Mouse (Mus musculus) embryonic facial prominence, embryonic 14.5 days (tissue): ENCODE results near the gene Psg16. TPM values are rescaled to one million over a fixed set of nuclear protein-coding genes. Genes with fewer than 3 reads are reported as not detected.

ENCODE experiments used
- ATAC-seq: fragments of 200-750 bp; cut with Nextera tagmentation; 2 replicates; pipeline ENCODE4 v1.8.0; 2017; ENCODE audit warnings: low read depth, moderate number of reproducible peaks, moderate TSS enrichment
- DNase-seq: peaks from one replicate; pipeline ENCODE4 v3.0.0-alpha.2; 2015; ENCODE audit warnings: low spot score
- H3K27ac ChIP-seq: fragments of 300-500 bp; sonication (generic); replicated peaks from 2 replicates; pipeline ENCODE4 v1.5.1; 2014; ENCODE audit warnings: low read depth, mild to moderate bottlenecking, low read length, moderate library complexity
- H3K27me3 ChIP-seq: fragments of 300-500 bp; sonication (generic); replicated peaks from 2 replicates; pipeline ENCODE4 v1.6.1; 2014; ENCODE audit warnings: low read length; ENCODE audit not compliant: control insufficient read depth, insufficient read depth
- H3K36me3 ChIP-seq: fragments of 300-500 bp; sonication (generic); 2 replicates; pipeline ENCODE4 v1.6.1; 2014; ENCODE audit warnings: low read length, mixed read lengths; ENCODE audit not compliant: control insufficient read depth, insufficient read depth
- H3K4me1 ChIP-seq: fragments of 300-500 bp; sonication (generic); 2 replicates; pipeline ENCODE4 v1.6.1; 2014; ENCODE audit warnings: antibody characterized with exemption, low read length; ENCODE audit not compliant: control insufficient read depth, insufficient read depth
- H3K4me2 ChIP-seq: fragments of 300-500 bp; sonication (generic); 2 replicates; pipeline ENCODE4 v1.6.1; 2014; ENCODE audit warnings: low read depth, mild to moderate bottlenecking, low read length, moderate library complexity, mixed read lengths
- H3K4me3 ChIP-seq: fragments of 300-500 bp; sonication (generic); 2 replicates; pipeline ENCODE4 v1.5.1; 2014; ENCODE audit warnings: low read depth, mild to moderate bottlenecking, low read length
- H3K9ac ChIP-seq: fragments of 300-500 bp; sonication (generic); 2 replicates; pipeline ENCODE4 v1.6.1; 2014; ENCODE audit warnings: low read depth, mild to moderate bottlenecking, low read length, moderate library complexity, mixed read lengths
- H3K9me3 ChIP-seq: fragments of 300-500 bp; sonication (generic); 2 replicates; pipeline ENCODE4 v1.6.1; 2016; ENCODE audit warnings: low read length; ENCODE audit not compliant: control insufficient read depth
- WGBS: fragments of 180-500 bp; shearing (Covaris S2); extraction: QIAGEN DNeasy Blood & Tissue Kit; methylation state at CpG from one replicate; pipeline ENCODE4 v1.1.7; 2014; 5-methylcytosine and 5-hydroxymethylcytosine counted together
- polyA plus RNA-seq: library from polyadenylated mRNA; unstranded; fragments of >200 nt; fragmentation: Nextera tagmentation; extraction: Ambion mirVana; gene quantifications from 2 replicates; pipeline ENCODE4 v1.2.1, GENCODE M21; 2014

The Psg16 gene
- polyA plus RNA-seq, 1 experiment from 2014 or later, result 0.11 TPM

DNA sequence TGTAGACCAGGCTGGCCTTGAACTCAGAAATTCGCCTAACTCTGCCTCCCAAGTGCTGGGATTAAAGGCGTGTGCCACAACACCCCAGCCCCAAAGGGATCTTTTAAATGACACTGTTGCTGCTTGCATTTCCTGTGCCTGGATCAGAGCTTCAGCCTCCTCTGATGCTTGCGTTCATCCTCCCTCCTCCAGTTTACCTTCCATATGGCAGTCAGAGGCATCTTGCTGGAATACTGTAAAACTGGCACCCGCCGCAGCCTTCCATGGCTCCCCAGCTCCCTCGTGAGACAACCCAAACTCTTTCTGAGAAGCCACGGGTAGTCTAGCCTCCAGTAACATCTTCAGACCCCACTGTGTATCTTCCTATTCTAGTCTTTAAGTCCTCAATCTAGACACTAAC is 44.9 kb upstream of the Psg16 start:
- Histone ChIP-seq H3K27me3 (no peaks in the 10 kb centered on the region), H3K4me2 (no peak overlapping the region), H3K27ac (no peak overlapping the region), H3K4me1 (peaks cover 13% of the 10 kb centered on the region), H3K36me3 (peaks cover 30% of the 10 kb centered on the region), H3K9ac (no peak overlapping the region), H3K9me3 (no peaks in the 10 kb centered on the region), H3K4me3 (no peak overlapping the region)
- DNase-seq (no peak), ATAC-seq (no peak)
- WGBS, result 71% methylated on average over 7 of the region's 7 CpGs

GRCm38 (mm10) chr7:17030239-17030638 is 43.6 kb upstream of the Psg16 start:
- Histone ChIP-seq H3K4me3 (no peak overlapping the region), H3K27me3 (no peaks in the 10 kb centered on the region), H3K9ac (no peak overlapping the region), H3K4me2 (no peak overlapping the region), H3K27ac (no peak overlapping the region), H3K4me1 (peaks cover 13% of the 10 kb centered on the region), H3K36me3 (peaks cover 43% of the 10 kb centered on the region), H3K9me3 (no peaks in the 10 kb centered on the region)
- WGBS, result 74% methylated on average over 7 of the region's 7 CpGs
- no peak for DNase-seq
- ATAC-seq, result no peak

GRCm38 (mm10) chr7:17038018-17038695 is 35.7 kb upstream of the Psg16 start:
- Histone ChIP-seq H3K4me3 (no peak overlapping the region), H3K9ac (no peak overlapping the region), H3K4me1 (no peaks in the 10 kb centered on the region), H3K4me2 (no peak overlapping the region), H3K9me3 (no peaks in the 10 kb centered on the region), H3K27ac (no peak overlapping the region), H3K27me3 (no peaks in the 10 kb centered on the region), H3K36me3 (peaks cover 90% of the 10 kb centered on the region)
- WGBS, result 55% methylated on average over 9 of the region's 9 CpGs
- no peak for DNase-seq
- no peak for ATAC-seq

DNA sequence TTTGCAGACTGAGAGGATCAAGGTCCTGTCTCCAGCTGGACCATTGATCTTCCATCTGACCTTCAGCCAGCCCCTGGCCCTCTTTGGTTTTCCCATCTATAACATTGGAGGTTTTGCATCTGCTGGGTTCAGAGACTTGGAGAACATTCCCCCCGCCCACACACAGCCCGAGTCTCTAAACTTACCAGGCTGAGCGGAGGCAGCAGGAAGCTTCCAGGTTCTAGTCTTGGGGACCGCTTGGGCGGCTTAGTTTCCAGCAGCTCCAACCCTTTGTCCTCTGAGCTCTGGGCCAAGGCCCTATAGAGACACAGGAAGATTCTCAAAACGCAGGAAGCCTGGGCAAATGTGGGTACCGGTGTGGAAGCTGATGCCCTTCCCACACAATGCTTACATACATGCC is 34.5 kb upstream of the Psg16 start:
- ATAC-seq (no peak), DNase-seq (no peak)
- no peak overlapping the region for H3K9ac ChIP-seq
- no peak overlapping the region for H3K4me3 ChIP-seq
- H3K36me3 ChIP-seq, result peaks cover 90% of the 10 kb centered on the region
- WGBS, result 95% methylated on average over 7 of the region's 7 CpGs
- no peak overlapping the region for H3K4me2 ChIP-seq
- no peak overlapping the region for H3K27ac ChIP-seq
- H3K4me1 ChIP-seq, result no peaks in the 10 kb centered on the region
- H3K9me3 ChIP-seq, result no peaks in the 10 kb centered on the region
- no peaks in the 10 kb centered on the region for H3K27me3 ChIP-seq

- WGBS, result 63% methylated on average over 1 of the region's 1 CpGs
- H3K9me3 ChIP-seq, result no peaks in the 10 kb centered on the region
- H3K4me2 ChIP-seq, result no peak overlapping the region
- H3K27me3 ChIP-seq, result no peaks in the 10 kb centered on the region
- no peak overlapping the region for H3K9ac ChIP-seq
- no peak overlapping the region for H3K27ac ChIP-seq
- H3K36me3 ChIP-seq, result peaks cover 78% of the 10 kb centered on the region
- no peak for DNase-seq
- no peaks in the 10 kb centered on the region for H3K4me1 ChIP-seq
- ATAC-seq, result no peak
- no peak overlapping the region for H3K4me3 ChIP-seq
These were observed 28.1 kb upstream of the Psg16 start for GRCm38 (mm10) chr7:17045743-17046142.

DNA sequence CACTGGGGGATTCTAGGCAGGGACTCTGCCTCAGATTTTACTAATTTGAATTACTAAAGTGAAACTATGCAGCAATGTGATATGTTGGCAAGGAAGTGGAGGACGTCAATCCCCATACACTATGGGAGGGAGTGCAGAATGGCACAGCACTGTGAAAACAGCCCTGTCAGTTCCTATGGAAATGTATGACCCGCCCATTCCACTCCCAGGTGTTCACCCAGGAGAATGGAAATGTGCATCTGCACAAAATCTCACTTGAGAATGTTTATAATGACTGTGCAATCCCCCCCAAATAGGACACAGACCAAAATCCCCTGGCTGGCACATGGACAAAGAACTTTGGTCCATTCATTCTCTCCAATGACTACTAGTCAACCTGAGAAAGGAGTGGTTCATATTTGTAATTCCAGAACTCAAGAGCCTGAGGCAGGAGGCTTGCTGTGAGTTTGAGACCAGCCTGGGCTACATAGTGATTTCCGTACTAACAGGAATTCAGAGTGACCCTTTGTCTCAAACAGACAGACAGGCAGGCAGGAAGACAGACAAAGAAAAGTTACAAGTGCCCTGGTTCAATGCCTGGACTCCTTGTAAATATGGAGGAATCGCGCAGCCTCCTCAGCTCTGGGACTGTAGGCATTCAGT is 26.7 kb upstream of the Psg16 start:
- no peak overlapping the region for H3K27ac ChIP-seq
- H3K36me3 ChIP-seq, result peaks cover 78% of the 10 kb centered on the region
- no peaks in the 10 kb centered on the region for H3K4me1 ChIP-seq
- H3K27me3 ChIP-seq, result no peaks in the 10 kb centered on the region
- H3K4me3 ChIP-seq, result no peak overlapping the region
- no peak overlapping the region for H3K9ac ChIP-seq
- 81% methylated on average over 5 of the region's 5 CpGs for WGBS
- H3K4me2 ChIP-seq, result no peak overlapping the region
- no peaks in the 10 kb centered on the region for H3K9me3 ChIP-seq
- no peak for ATAC-seq
- DNase-seq, result no peak

GRCm38 (mm10) chr7:17048431-17049190 is 25.2 kb upstream of the Psg16 start:
- Histone ChIP-seq H3K4me2 (no peak overlapping the region), H3K9me3 (no peaks in the 10 kb centered on the region), H3K4me1 (no peaks in the 10 kb centered on the region), H3K9ac (no peak overlapping the region), H3K4me3 (no peak overlapping the region), H3K36me3 (peaks cover 71% of the 10 kb centered on the region), H3K27ac (no peak overlapping the region), H3K27me3 (no peaks in the 10 kb centered on the region)
- DNase-seq (no peak), ATAC-seq (no peak)
- WGBS, result 84% methylated on average over 10 of the region's 10 CpGs

GRCm38 (mm10) chr7:17050491-17050890 is 23.3 kb upstream of the Psg16 start:
- ATAC-seq, result no peak
- H3K27me3 ChIP-seq, result no peaks in the 10 kb centered on the region
- WGBS, result 72% methylated on average over 11 of the region's 11 CpGs

More at GRCm38 (mm10) chr7:17050491-17050890, 23.3 kb upstream of the Psg16 start:
- Histone ChIP-seq H3K4me1 (no peaks in the 10 kb centered on the region), H3K9me3 (no peaks in the 10 kb centered on the region), H3K4me3 (no peak overlapping the region), H3K4me2 (no peak overlapping the region), H3K27ac (no peak overlapping the region), H3K9ac (no peak overlapping the region), H3K36me3 (peaks cover 73% of the 10 kb centered on the region)
- no peak for DNase-seq
